Mouse (Mus musculus) cerebellum, postnatal 25 days (tissue): ENCODE results near the gene Mettl22.

Source experiments
- DNase-seq, 2 experiments: peaks; one replicate each; pipeline ENCODE4 v3.0.0; 2021; ENCODE audit warnings: mixed read lengths in 2 of 2

The Mettl22 gene

GRCm38 (mm10) chr16:8512830-8513229 lies 42.2 kb downstream of the Mettl22 start:
- no peak for DNase-seq

- peak; percentile 94 to 96 for DNase-seq
Measured at GRCm38 (mm10) chr16:8513236-8513906, 42.8 kb downstream of the Mettl22 start, which contains the start of gene Abat. Gene Abat (plus strand): TSS chr16:8513429.

- DNase-seq: peak; percentile 34 to 52
Measured at GRCm38 (mm10) chr16:8514180-8514579, 43.6 kb downstream of the Mettl22 start.

GRCm38 (mm10) chr16:8520525-8520924 lies 49.9 kb downstream of the Mettl22 start:
- no peak for DNase-seq

- DNase-seq: no peak
Measured at GRCm38 (mm10) chr16:8521322-8521721, 50.7 kb downstream of the Mettl22 start.

GRCm38 (mm10) chr16:8523480-8524144 lies 53.0 kb downstream of the Mettl22 start:
- DNase-seq: peak; percentile 73 to 81

GRCm38 (mm10) chr16:8524163-8524847 lies 53.7 kb downstream of the Mettl22 start:
- no peak for DNase-seq

- DNase-seq: no peak
Measured at GRCm38 (mm10) chr16:8525293-8525692, 54.7 kb downstream of the Mettl22 start.

GRCm38 (mm10) chr16:8525877-8526276 lies 55.3 kb downstream of the Mettl22 start:
- no peak for DNase-seq

- no peak for DNase-seq
Measured at GRCm38 (mm10) chr16:8529389-8529788, 58.8 kb downstream of the Mettl22 start.

- no peak for DNase-seq
Measured at GRCm38 (mm10) chr16:8530018-8530417, 59.4 kb downstream of the Mettl22 start.

- DNase-seq: no peak
Measured at GRCm38 (mm10) chr16:8532461-8532860, 61.9 kb downstream of the Mettl22 start.

GRCm38 (mm10) chr16:8532894-8533293 lies 62.3 kb downstream of the Mettl22 start:
- DNase-seq: no peak

- DNase-seq: no peak
Measured at GRCm38 (mm10) chr16:8533477-8533876, 62.9 kb downstream of the Mettl22 start.

- no peak for DNase-seq
Measured at GRCm38 (mm10) chr16:8534466-8535200, 64.0 kb downstream of the Mettl22 start.

- DNase-seq: no peak
Measured at GRCm38 (mm10) chr16:8535411-8535810, 64.8 kb downstream of the Mettl22 start.

GRCm38 (mm10) chr16:8539150-8539865 lies 68.7 kb downstream of the Mettl22 start:
- DNase-seq: no peak
